Mouse (Mus musculus): Measurements from ENCODE around the gene Spata25.
"Not testable (repeated sequence)": the region's sequence is repeated elsewhere in the genome, so short reads cannot be mapped to it uniquely, and the experiment has no call there.

The Spata25 gene

DNA sequence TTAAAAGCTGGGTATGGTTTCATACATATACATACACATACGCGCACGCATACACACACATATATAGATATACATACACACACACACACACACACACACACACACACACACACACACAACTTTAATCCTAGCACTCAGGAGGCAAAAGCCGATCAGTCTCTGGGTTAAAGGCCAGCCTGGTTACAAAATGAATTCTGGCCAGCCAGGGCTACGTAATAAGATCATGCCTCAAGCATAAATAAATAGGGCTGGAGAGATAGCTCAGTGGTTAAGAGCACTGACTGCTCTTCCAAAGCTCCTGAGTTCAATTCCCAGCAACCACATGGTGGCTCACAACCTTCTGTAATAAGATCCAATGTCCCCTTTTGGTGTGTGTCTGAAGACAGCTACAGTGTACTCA, 27.2 kb upstream of the Spata25 start:
- DNase-seq (ENCODE audit: low read depth, low spot score) = not testable (repeated sequence)

DNA sequence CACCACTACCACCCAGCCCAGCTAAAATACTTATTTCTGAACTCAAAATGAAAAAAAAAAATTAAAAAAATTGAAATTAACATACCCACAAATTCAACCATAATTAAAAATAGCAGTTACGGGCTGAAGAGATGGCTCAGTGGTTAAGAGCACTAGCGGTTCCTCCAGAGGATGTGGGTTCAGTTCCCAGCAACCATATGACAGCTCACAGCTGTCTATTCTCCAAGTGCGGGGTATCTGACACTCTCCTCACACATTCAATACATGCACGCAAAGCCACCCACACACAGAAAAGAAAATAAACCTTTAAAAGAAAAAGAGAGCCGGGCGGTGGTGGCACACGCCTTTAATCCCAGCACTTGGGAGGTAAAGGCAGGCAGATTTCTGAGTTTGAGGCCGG, 21.7 kb upstream of the Spata25 start:
- no peak for DNase-seq (ENCODE audit: low read depth, low spot score)

DNA sequence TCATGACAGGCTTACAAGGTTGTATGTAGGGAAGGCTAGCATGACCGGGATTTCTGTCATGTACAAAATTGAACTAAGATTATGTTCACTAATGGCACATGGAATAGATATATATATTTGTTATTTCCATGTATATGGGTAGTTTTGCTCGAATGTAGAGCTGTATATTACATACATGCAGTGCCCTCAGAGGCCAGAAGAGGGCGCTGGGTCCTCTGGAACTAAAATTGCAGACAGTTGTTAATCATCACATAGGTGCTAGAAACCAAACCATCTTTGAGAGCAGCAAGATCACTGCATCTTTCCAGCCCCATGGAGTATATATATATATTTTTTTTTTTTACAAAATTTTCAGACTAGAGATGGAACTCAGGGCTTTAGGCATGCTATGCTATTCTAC, 17.4 kb upstream of the Spata25 start:
- DNase-seq (ENCODE audit: low read depth, low spot score) = no peak

GRCm38 (mm10) chr2:164835164-164835563, 6.8 kb upstream of the Spata25 start:
- DNase-seq (ENCODE audit: low read depth, low spot score) = no peak

- no peak for DNase-seq (ENCODE audit: low read depth, low spot score)
These were observed 6.2 kb upstream of the Spata25 start for GRCm38 (mm10) chr2:164834531-164834930.

DNA sequence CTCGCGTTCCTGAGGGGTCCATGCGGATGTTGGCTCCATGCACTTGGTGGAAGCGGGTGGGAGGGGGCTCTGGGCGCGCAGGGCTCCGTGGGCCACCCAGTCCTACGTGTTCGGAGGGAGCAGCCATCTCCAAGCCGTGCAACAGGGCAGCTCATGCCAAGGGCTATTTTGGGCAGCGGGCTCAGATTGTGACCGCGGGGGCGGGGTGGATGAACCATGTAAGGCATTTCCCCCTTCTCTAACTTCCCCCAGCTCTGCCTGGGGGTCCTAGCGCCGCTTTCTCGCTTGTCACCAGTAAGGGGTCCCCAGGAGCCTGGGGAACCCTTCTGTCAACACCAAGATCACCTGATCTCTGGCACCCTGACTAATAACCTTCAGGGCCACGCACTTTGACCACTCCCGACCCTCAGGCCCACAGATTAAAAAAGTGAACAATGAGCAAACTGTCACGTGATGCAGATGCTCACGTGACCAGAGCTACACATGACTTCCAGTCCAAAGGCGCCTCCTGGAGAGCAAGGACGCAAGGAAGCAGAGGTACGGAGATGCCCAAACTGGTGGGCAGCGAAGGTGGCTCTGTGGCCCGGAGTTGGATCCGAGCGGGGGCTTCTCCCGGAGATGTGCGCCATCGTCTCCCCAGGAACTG, 5.1 kb upstream of the Spata25 start, which contains the start of gene Neurl2:
Gene Neurl2, minus strand, starts transcription at position 143 of the 646 bp plus-strand sequence.
- peak; percentile 100 for DNase-seq (ENCODE audit: low read depth, low spot score)

- DNase-seq (ENCODE audit: low read depth, low spot score) = peak; percentile 63
These were observed 4.5 kb upstream of the Spata25 start, which contains the start of gene Ctsa for GRCm38 (mm10) chr2:164832748-164833301. Gene Ctsa, plus strand, starts transcription at chr2:164832873.

GRCm38 (mm10) chr2:164832032-164832747, 3.9 kb upstream of the Spata25 start:
- no peak for DNase-seq (ENCODE audit: low read depth, low spot score)

DNA sequence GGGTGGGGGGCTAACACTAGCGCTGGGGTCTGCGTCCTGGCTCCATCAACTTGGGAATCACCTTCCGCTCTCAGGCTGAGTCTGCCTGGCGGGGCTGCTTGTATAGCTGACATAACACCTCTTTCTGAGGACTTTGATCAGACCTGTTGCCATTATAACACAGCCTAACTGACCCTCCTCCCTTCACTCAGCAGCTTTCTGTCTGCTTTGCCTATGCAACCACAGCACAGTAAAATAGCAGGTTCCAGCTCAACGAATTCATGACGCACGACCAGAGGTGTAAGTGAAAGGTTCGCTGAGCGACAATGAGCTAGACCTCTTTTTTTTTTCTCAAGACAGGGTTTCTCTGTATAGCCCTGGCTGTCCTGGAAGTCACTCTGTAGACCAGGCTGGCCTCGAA, 2.7 kb upstream of the Spata25 start:
- DNase-seq (ENCODE audit: low read depth, low spot score) = no peak

DNA sequence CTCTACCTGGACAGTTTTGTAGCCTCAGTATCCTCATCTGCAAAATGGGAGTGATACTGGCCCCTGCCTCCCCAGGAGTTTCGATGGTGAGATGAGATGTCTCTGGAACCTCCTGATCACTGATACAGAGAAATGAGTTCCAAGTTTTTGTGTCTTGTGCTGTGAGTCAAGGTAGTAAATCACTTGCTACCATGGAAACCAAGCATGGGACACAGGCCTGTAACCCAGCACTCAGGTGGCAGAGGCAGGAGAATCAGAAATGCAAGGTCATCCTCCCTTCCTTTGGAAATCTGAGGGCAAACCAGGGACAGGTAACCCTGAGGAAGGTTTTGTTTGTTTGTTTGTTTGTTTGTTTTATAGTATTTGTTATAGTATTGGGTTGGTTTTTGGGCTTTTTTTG, 753 bp upstream of the Spata25 start:
- DNase-seq (ENCODE audit: low read depth, low spot score) = no peak

- DNase-seq (ENCODE audit: low read depth, low spot score) = no peak
These were observed 1.0 kb downstream of the Spata25 start for GRCm38 (mm10) chr2:164827146-164827850.

GRCm38 (mm10) chr2:164825521-164825920, 2.8 kb downstream of the Spata25 start:
- no peak for DNase-seq (ENCODE audit: low read depth, low spot score)

DNA sequence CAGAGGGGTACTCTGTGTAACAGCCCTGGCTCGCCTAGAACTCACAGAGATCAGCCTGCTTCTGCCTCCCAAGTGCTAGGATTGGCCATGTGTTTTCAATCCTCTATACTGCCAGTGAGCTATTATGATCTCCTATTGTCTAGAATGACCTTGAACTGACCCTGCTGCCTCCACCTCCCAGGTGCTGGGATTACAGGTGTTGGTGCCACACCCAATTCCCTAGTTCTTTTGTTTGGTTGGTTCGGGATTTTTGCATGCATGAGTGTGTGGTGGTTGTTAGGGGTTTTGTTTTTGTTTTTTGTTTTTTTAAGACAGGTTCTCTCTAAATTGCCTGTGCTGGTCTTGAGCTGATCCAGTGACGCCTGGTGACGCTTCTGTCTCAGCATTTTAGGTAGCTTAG, 4.4 kb downstream of the Spata25 start:
- no peak for DNase-seq (ENCODE audit: low read depth, low spot score)

- DNase-seq (ENCODE audit: low read depth, low spot score) = peak; percentile 49
These were observed 5.2 kb downstream of the Spata25 start for GRCm38 (mm10) chr2:164823181-164823585.

GRCm38 (mm10) chr2:164822636-164823165, 5.6 kb downstream of the Spata25 start, which contains the start of gene Zswim1:
Gene Zswim1, plus strand, starts transcription at chr2:164822686.
- peak; percentile 98 for DNase-seq (ENCODE audit: low read depth, low spot score)

DNA sequence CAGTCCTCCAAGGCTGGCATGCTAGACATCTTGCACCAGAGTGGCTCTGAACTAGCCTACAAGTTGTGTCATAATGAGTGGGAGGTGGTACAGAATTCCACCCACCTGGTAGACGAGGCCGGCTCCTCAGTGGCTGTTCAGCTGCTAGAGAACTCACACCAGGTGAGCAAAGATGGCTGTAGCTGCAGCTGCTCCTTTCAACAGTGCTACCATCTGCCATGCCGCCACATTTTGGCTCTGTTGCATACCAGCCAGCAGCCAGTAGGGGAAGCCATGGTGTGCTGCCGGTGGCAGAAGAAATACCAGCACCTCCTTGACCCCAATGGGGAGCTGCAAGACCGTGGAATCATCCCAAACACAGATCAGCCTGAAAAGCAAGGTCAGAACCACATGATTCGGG, 7.3 kb downstream of the Spata25 start:
- DNase-seq (ENCODE audit: low read depth, low spot score) = no peak

DNA sequence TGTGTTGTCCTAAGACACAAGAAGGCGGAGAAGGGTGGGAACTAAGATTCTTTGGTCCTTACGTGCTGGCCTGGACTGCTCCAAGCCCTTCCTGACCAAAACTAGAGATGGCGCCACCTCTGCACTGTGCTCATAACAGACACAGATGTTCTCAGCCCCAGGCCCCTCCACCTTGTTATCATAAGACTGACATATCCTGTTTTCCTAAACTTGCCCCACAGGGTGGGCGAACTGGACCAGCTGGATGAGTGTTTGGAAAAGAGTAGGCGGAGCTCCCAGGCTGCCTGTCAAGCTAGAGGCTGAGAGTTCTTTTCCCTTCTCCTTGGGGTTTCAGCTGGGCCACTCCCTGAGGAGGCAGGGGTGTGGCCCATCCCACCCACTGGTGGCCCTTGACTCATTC, 10.6 kb downstream of the Spata25 start:
- no peak for DNase-seq (ENCODE audit: low read depth, low spot score)

DNA sequence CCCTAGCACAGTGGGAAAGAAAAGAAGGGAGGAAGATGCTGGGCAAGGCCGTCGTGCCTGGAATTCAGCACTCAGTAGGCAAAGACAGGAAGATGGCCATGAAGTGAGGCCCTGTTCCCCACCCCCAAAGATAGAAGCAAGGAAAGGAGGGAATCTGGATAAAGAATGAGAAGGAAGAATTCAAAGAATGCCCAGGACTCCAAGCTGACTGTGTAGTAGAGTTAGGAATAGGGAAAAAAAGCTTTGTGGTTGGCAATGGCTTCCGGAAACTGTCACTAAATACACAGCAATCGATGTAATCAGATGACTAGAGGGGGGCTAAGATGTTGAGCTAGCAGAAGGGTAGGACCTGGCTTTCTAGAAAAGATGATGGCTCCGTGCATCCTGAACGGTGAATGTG, 11.1 kb downstream of the Spata25 start:
- no peak for DNase-seq (ENCODE audit: low read depth, low spot score)

- DNase-seq (ENCODE audit: low read depth, low spot score) = no peak
These were observed 12.5 kb downstream of the Spata25 start for GRCm38 (mm10) chr2:164815821-164816220.

DNA sequence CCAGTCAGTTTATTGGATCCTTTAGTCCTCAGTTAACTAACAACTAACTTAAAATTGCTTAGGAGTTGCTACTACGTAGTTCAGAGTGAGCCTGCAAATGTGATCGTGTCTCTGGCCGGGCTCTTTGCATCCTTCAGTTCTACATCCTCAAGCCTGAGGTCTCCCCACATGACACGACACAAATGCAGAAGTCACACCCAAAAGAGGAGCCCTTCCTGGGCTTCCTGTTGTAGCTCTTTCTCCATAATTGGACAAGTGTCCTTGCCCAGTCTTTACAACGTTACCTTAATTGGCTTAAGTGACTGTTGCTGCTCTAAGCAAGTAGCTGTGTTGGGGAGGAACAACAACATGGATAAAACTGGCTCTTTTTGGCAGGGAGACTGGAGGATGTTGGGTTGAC, 13.0 kb downstream of the Spata25 start:
- DNase-seq (ENCODE audit: low read depth, low spot score) = no peak

- DNase-seq (ENCODE audit: low read depth, low spot score) = no peak
These were observed 14.8 kb downstream of the Spata25 start for GRCm38 (mm10) chr2:164813557-164813956.

GRCm38 (mm10) chr2:164806614-164807013, 21.7 kb downstream of the Spata25 start:
- no peak for DNase-seq (ENCODE audit: low read depth, low spot score)
